Mouse (Mus musculus) layer of hippocampus, postnatal 36 days (tissue): ENCODE results near the gene Mospd2. TPM values are rescaled to one million over a fixed set of nuclear protein-coding genes. Genes with fewer than 3 reads are reported as not detected.

Experiments used
- DNase-seq, 2 experiments: peaks; one replicate each; pipeline ENCODE4 v3.0.0; 2022
- total RNA-seq, 2 experiments: library from RNA; stranded (reverse); gene quantifications; 2 replicates each; pipeline ENCODE4 v1.2.3; 2021

Gene Mospd2
- 10 to 100 TPM; 21.9 to 22.1 TPM for total RNA-seq

GRCm38 (mm10) chrX:164980193-164980775 is at the start of gene Mospd2, which contains the start of gene Fancb:
Gene Mospd2 (minus strand): TSS chrX:164980375.
Gene Fancb (plus strand): TSS chrX:164980592.
- DNase-seq, result peak; percentile 80 to 84

GRCm38 (mm10) chrX:165004779-165005324 is 24.7 kb upstream of the Mospd2 start, which contains the start of gene Gm17604:
Gene Gm17604 (minus strand): TSS chrX:165004829.
- no peak for DNase-seq

- no peak for DNase-seq
Observed at GRCm38 (mm10) chrX:165003141-165003540, 23.0 kb upstream of the Mospd2 start.

GRCm38 (mm10) chrX:164978866-164979265 is 1.3 kb downstream of the Mospd2 start:
- DNase-seq, result no peak

- no peak for DNase-seq
Observed at GRCm38 (mm10) chrX:164971206-164971605, 9.0 kb downstream of the Mospd2 start.

- no peak for DNase-seq
Observed at GRCm38 (mm10) chrX:164965750-164966448, 14.3 kb downstream of the Mospd2 start.

GRCm38 (mm10) chrX:164952601-164953375 is 27.4 kb downstream of the Mospd2 start:
- DNase-seq, result no peak

- no peak for DNase-seq
Observed at GRCm38 (mm10) chrX:164951858-164952576, 28.2 kb downstream of the Mospd2 start.

GRCm38 (mm10) chrX:164941540-164941939 is 38.6 kb downstream of the Mospd2 start:
- no peak for DNase-seq

- DNase-seq, result no peak
Observed at GRCm38 (mm10) chrX:164912993-164913392, 67.2 kb downstream of the Mospd2 start.

- no peak for DNase-seq
Observed at GRCm38 (mm10) chrX:164912186-164912585, 68.0 kb downstream of the Mospd2 start.

GRCm38 (mm10) chrX:164901847-164902246 is 78.3 kb downstream of the Mospd2 start:
- no peak for DNase-seq

GRCm38 (mm10) chrX:164899805-164900204 is 80.4 kb downstream of the Mospd2 start:
- no peak for DNase-seq

- DNase-seq, result no peak
Observed at GRCm38 (mm10) chrX:164886260-164886659, 93.9 kb downstream of the Mospd2 start.

Other genes starting within 250 kb of the Mospd2 start
- 1 to 10 TPM; 1.9 to 2.2 TPM for gene Fancb, start 217 bp upstream of the Mospd2 start, total RNA-seq
- gene Gm17604, start 24.5 kb upstream of the Mospd2 start, total RNA-seq, result not detected